Mouse (Mus musculus): ENCODE data around the gene Polr3b.

Gene Polr3b

GRCm38 (mm10) chr10:84710192-84710591 lies 88.1 kb downstream of the Polr3b start:
- no peak for DNase-seq (ENCODE audit: low read depth, low spot score)

DNA sequence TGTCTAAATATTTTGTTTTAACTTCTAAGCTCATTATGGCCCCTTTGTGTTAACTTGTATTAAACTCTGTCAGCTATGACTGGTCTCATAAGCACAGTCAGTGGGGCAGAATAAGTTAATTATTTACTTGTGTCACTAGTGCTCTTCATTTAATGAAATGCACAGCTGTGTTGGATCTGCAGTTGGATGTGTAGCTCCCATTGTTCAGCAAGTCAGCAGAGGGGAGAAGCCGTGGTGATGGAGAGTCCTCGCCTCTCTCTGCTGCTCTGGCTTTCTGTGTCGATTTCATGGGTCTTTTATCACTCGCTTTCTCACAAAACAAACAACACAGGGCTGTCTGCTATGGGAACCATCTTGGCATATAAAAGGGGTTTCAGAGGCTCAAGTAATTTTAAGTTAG lies 88.7 kb downstream of the Polr3b start:
- no peak for DNase-seq (ENCODE audit: low read depth, low spot score)

DNA sequence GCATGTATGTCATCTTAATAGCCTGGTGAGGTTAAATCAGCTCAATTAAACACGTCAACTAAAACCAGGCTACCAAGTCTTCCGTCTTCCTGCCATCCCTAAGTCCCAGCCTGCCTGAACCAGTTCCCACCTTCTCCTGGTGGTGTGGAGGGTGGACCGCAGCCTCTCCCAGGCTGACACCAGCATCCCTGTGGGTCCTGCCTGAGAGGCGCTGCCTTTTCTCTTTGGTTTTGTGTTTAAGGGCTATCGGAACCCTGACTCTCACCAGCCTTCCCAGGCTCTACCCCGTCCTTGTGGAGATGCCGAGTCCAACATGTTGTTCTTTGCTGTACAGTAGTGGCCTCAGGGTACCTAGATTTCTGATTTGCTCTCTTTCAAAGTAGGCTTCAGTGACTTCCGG lies 89.4 kb downstream of the Polr3b start:
- DNase-seq (ENCODE audit: low read depth, low spot score) = no peak

- DNase-seq (ENCODE audit: low read depth, low spot score) = no peak
These were observed 89.8 kb downstream of the Polr3b start for GRCm38 (mm10) chr10:84711940-84712339.

DNA sequence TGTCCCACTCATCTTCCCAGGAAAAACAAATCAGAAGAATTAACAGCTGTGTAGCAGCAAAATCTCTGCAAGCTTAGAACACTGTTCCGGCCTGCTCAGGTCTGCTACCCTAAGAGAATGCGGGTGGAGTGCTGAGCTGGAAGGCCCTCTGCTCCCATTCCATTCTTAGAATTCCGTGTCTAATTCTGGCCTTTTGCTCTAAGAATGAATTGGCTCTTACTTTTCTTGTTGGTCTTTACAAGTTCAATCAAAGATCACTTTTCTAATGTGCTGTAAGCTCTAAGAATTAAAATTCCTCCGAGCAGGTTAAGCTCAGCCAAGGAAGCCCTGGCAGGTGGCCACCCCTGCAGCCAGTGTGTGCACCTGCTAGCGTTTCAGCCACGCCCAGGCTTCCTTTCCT lies 90.4 kb downstream of the Polr3b start:
- no peak for DNase-seq (ENCODE audit: low read depth, low spot score)

GRCm38 (mm10) chr10:84713043-84713442 lies 91.0 kb downstream of the Polr3b start:
- no peak for DNase-seq (ENCODE audit: low read depth, low spot score)

DNA sequence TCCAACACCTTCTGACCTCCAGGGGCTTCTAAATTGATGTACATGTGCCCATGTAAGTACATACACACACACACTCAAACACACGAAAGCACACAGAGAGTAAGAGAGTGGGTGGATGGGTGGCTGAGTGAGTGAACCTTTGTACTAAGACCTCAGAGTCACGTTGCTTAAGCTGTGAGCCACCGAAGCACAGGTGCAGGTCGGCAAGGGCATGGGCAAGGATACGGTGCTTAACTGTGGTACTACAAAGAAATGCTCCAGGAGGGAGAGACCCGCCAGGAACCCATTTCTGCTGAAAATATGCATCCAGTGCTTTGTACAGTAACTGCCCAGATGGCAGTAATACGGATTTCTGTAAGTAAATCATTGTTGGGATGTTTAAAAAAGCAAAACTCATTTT lies 93.5 kb downstream of the Polr3b start:
- DNase-seq (ENCODE audit: low read depth, low spot score) = no peak

DNA sequence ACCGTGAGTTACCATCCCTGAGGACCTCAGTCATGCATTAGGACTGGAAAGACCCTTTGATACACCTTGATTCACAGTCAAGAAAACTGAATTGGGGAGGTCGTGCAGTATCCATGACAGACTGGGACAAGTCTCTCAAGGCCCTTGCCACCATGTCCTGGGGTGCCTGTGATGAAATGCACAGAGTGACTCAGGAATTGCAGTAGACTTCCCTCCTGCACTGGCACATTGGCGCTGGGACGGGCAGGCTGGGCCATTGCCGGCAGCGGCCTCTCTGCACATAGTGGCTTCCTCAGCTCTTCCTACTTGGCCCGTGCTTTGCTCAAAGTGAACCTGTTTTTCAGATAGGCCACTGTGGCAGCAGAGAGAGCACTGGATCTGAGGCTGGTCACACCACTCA lies 94.5 kb downstream of the Polr3b start:
- no peak for DNase-seq (ENCODE audit: low read depth, low spot score)

GRCm38 (mm10) chr10:84722711-84723110 lies 100.6 kb downstream of the Polr3b start:
- no peak for DNase-seq (ENCODE audit: low read depth, low spot score)

GRCm38 (mm10) chr10:84727005-84727404 lies 104.9 kb downstream of the Polr3b start:
- DNase-seq (ENCODE audit: low read depth, low spot score) = no peak

DNA sequence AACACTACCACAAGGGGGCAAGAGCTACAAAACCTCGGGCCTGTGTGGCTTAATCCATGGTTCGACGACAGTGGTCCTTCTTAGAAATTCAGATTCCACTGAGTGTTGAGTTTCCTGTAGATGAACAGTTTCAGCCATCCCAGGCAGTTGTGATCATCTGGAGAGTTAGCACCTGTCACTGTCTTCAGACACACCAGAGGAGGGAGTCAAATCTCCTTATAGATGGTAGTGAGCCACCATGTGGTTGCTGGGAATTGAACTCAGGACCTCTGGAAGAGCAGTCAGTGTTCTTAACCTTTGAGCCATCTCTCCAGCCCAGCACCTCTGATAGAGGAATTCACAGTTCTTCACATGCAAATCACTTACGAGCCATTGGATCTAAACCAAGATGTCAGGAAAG lies 105.7 kb downstream of the Polr3b start:
- no peak for DNase-seq (ENCODE audit: low read depth, low spot score)

DNA sequence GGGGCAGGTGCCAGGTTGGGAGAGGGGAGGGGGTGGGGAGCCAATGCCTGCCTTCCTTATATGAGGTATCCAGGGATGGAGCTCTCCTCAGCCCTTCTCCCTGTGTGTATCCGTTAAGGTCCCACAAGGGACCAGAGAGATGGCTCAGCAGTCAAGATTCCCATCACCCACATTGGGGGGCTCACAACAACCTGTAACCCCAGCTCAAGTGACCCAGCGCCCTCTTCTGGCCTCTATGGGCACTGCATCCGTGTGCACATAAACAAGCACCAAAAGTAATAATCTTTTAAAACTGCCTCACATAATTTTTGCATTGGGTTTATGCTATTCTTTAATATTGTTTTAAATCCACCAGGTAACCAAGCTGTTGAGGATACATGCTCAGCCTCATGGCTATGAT lies 108.0 kb downstream of the Polr3b start:
- DNase-seq (ENCODE audit: low read depth, low spot score) = no peak

DNA sequence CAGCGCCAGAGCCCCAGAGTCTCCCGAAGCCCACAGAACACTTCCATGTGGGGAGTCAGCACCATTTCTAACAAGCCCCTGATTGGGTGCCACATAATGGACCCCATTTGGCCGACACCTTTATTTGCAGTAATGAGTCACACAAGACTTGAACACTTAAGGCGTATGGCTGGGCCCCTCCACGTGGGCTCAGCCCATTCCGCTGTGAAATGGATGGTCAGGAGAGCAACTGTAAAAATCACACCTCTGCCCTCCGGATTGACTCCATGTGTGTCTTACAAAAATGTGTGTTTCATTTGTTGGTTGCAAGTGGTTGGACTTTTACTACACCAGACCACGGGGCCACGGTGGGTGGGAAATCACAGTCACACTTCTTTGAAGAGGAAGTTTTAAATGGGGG lies 108.9 kb downstream of the Polr3b start:
- DNase-seq (ENCODE audit: low read depth, low spot score) = no peak

GRCm38 (mm10) chr10:84733511-84733910 lies 111.4 kb downstream of the Polr3b start:
- DNase-seq (ENCODE audit: low read depth, low spot score) = no peak

DNA sequence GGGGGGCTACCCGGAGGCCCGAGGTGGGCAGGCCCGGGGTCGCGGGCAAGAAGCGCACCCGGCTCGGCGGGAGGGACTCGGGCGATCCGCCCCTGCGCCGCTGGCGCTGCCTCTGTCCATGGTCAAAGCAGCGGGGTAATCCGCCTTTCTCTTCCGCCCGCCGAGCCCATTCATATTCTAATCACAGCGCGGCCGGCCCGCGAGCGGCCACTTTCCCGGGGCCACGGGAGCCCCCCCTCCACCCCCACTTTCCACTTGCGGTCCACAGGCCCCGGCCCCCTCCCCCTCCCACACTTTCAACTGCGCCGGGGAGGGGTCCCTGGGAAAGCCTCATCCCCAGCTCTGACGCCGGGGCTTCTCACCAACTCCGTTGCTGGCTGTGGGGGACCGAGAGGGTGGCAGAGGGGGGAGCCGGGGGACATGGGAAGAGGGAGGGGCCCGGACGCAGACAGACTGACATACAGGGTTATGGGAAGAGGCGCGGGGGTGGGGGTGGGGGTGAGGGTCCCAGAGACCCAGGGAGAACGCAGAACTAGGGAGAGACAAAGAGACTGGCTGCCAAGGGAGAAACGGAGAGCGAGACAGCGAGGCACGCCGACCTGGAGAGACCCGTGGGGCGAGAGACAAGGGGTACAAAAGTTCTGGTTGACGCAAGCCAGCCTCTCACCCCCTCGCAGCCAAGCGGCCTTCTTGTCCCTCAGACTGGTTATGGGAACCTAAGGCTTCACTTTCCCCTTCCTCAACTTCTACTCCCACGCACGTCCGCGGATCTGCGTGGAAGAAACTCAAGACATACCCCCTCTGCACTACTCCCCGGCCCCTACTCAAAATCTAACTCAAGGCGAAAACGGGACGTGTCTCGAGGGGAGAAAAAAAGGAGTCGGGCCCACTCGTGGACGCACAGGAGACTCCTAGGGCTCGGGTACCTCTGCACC lies 133.0 kb downstream of the Polr3b start:
- no peak for DNase-seq (ENCODE audit: low read depth, low spot score)

GRCm38 (mm10) chr10:84755786-84756203 lies 133.7 kb downstream of the Polr3b start, which contains the start of gene Rfx4:
Rfx4 (plus strand) TSS chr10:84756062.
- DNase-seq (ENCODE audit: low read depth, low spot score) = no peak

GRCm38 (mm10) chr10:84756435-84757095 lies 134.5 kb downstream of the Polr3b start:
- DNase-seq (ENCODE audit: low read depth, low spot score) = no peak

- DNase-seq (ENCODE audit: low read depth, low spot score) = no peak
These were observed 135.5 kb downstream of the Polr3b start for GRCm38 (mm10) chr10:84757426-84758199.

- DNase-seq (ENCODE audit: low read depth, low spot score) = no peak
These were observed 136.0 kb downstream of the Polr3b start for GRCm38 (mm10) chr10:84758200-84758468.

DNA sequence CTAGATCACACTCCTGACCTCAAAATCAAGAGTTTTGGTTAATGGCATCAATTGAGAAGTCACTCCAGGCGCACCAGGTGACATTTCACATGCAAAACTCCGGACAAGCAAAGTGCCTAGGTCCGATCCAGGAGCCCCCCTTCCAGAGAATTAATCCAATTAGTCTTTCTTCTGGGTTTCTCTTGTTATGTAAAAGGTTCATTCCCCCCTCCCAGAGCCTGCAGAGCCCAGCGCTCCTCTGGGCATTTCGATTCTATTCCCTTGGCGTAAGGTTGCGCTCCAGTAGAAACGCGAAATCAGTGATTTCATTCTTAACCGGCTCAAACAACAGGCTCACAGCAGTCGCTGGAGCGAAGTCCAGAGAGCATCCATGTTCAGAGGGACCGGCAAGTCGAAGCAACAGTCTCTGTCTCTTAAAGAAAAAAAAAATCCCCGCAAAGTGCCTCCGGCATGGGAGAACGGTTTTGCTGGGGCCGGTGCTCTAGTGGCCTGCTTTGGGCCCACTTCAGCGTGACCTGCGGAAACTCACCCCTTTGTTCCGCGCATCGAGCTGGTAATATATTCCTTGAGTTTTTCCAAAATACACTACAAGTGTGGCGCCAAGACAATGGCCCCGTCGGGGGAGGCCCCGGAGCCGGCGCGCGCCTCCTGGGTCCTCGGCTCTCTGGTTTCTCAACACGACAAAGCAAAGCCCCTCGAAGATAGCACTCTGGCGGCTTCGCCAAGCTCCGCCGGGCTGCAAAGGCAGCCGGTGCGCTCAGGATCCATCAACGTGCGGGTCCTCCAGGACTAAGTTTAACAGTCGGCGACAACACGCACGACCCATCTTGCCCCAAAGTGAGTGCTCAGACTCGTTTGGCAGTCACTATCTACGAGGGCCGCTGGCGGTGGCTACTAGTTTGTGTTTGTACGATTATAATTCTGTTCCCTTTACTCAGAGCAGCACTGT lies 136.7 kb downstream of the Polr3b start:
- DNase-seq (ENCODE audit: low read depth, low spot score) = no peak

DNA sequence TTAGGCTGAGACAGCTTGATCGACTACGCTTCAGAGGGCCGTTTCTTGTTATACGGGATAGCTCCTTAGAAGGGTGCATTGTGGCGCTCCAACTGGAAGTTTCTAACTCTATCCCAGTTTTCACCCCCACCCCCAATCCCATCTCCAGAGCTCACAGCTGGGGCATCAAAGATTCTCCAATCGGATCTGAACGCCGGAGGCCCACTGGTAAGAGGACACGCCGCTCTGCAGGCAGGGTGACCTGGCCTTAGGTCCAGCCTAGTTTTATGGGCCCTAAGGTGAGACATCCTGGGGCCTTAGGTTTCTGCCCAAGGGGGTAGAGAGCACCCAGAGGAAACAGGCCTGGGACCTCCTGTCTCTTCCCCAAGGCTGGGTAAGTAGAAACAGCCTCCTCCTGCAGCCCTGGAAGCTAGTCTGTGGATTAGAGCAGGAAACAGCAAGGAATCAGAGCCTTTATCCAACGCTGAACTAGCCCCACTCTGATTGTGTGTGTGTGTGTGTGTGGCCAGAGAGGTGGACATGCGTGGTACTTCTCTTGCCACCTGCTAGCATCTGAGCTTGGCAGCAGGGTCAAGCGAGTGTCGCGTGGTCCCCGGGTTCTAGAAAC lies 137.5 kb downstream of the Polr3b start:
- DNase-seq (ENCODE audit: low read depth, low spot score) = no peak

All from WW6 (cell line).